Mouse (Mus musculus) kidney, adult 18-20 months (tissue): ENCODE results near the gene Srpk1.

Source experiments
- DNase-seq: peaks from one replicate; pipeline ENCODE4 v3.0.0; 2021

Gene Srpk1

GRCm38 (mm10) chr17:28553040-28553793 is 69.3 kb downstream of the Srpk1 start:
- DNase-seq = peak; percentile 78

- no peak for DNase-seq
Measured at GRCm38 (mm10) chr17:28549111-28549510, 73.4 kb downstream of the Srpk1 start, which contains the start of gene Clpsl2. Gene Clpsl2, plus strand, starts transcription at chr17:28549411.

GRCm38 (mm10) chr17:28548550-28548949 is 74.0 kb downstream of the Srpk1 start:
- DNase-seq = no peak

GRCm38 (mm10) chr17:28546925-28547324 is 75.6 kb downstream of the Srpk1 start:
- DNase-seq = peak; percentile 32

- no peak for DNase-seq
Measured at GRCm38 (mm10) chr17:28537881-28538280, 84.6 kb downstream of the Srpk1 start.
